Mouse (Mus musculus) frontal cortex, postnatal 10 days (tissue): ENCODE measurements at regions not wholly inside any gene's neighbourhood (a gene's known extent, or its start where the extent isn't known, plus 50 kb on each side); places are given as distances from the start of the nearest gene placed in this dataset.

Source experiments
- DNase-seq, 2 experiments: peaks; one replicate each; pipeline ENCODE4 v3.0.0; 2022; ENCODE audit warnings: low spot score in 2 of 2, mixed read lengths in 1 of 2

GRCm38 (mm10) chr1:61565471-61565870 is 73.2 kb upstream of the Pard3b start:
- DNase-seq: peak in 1 of 2 experiments; percentile 4

- no peak for DNase-seq
Observed at GRCm38 (mm10) chr1:61574276-61574675, 64.3 kb upstream of the Pard3b start.

- no peak for DNase-seq
Observed at GRCm38 (mm10) chr1:61576758-61577157, 61.9 kb upstream of the Pard3b start.

- no peak for DNase-seq
Observed at GRCm38 (mm10) chr1:61587251-61587650, 51.4 kb upstream of the Pard3b start.
